Mouse (Mus musculus) olfactory bulb, adult 2 months (tissue): Measurements from ENCODE around the gene Lbr.

Experiments used
- CTCF ChIP-seq: fragments of 200-500 bp; IDR thresholded peaks from 2 replicates; pipeline ENCODE4 v1.5.1; 2012; ENCODE audit warnings: low read depth, mild to moderate bottlenecking, low read length, moderate library complexity; ENCODE audit not compliant: insufficient read depth
- POLR2A ChIP-seq: fragments of 200-500 bp; IDR thresholded peaks from 2 replicates; pipeline ENCODE4 v1.6.1; 2012; ENCODE audit warnings: mild to moderate bottlenecking, low read depth, low read length, moderate library complexity; ENCODE audit not compliant: insufficient read depth

DNA sequence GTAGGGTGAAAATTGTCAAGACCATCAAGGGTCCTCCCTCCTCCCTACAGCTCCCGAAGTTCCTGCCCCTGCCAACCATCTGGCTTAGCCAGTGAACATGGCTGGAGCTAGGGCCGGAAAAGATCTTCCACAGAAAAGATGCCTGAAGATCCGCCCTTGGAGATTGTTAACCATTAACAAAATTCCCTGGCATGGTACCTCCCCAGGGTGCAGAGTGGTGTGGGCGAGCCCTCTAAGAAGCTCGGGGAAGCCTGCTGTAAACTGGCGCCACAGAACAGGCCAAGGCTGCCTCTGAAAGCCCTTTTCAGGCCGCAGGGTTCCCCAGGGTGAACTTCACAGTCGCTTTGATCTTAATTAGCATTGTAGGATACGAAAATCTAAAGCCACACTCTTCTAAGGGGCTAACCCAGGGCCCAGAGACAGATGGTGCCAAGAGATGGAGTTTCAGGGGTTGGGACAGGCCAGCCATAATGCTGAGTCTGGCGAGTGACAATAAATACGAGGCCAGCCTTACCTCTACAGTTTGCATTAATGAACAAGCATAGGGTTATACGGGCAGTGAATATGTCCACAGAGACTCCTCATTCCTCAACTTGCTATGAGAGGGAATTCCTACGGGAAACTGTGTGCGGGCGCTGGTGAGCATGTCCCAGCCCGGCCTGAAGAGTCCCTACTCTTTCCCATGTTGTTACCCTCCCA, 20.0 kb upstream of the Lbr start:
- no peak for TF ChIP-seq CTCF
- TF ChIP-seq POLR2A = no peak
